Mouse (Mus musculus) neural tube, embryonic 12.5 days (tissue): ENCODE data around the gene Hbq1b. TPM values are rescaled to one million over a fixed set of nuclear protein-coding genes. Genes with fewer than 3 reads are reported as not detected.
"Not testable (repeated sequence)": the region's sequence is repeated elsewhere in the genome, so short reads cannot be mapped to it uniquely, and the experiment has no call there.

ENCODE experiments used
- ATAC-seq: fragments of 200-750 bp; cut with Nextera tagmentation; 2 replicates; pipeline ENCODE4 v1.8.0; 2017; ENCODE audit warnings: low read depth, mild to moderate bottlenecking, moderate TSS enrichment, moderate library complexity; ENCODE audit not compliant: low FRiP score
- H3K27ac ChIP-seq: fragments of 300-500 bp; sonication (generic); 2 replicates; pipeline ENCODE4 v1.5.1; 2016
- H3K27me3 ChIP-seq: fragments of 300-500 bp; sonication (generic); replicated peaks from 2 replicates; pipeline ENCODE4 v1.6.1; 2016; ENCODE audit warnings: mild to moderate bottlenecking
- H3K36me3 ChIP-seq: fragments of 300-500 bp; sonication (generic); 2 replicates; pipeline ENCODE4 v1.6.1; 2016; ENCODE audit warnings: mild to moderate bottlenecking
- H3K4me1 ChIP-seq: fragments of 300-500 bp; sonication (generic); 2 replicates; pipeline ENCODE4 v1.6.1; 2016
- H3K4me2 ChIP-seq: fragments of 300-500 bp; sonication (generic); replicated peaks from 2 replicates; pipeline ENCODE4 v1.6.1; 2016; ENCODE audit warnings: mild to moderate bottlenecking
- H3K4me3 ChIP-seq: fragments of 300-500 bp; sonication (generic); 2 replicates; pipeline ENCODE4 v1.5.1; 2016
- H3K9ac ChIP-seq: fragments of 300-500 bp; sonication (generic); 2 replicates; pipeline ENCODE4 v1.6.1; 2016; ENCODE audit warnings: mild to moderate bottlenecking
- H3K9me3 ChIP-seq: fragments of 300-500 bp; sonication (generic); 2 replicates; pipeline ENCODE4 v1.6.1; 2016; ENCODE audit warnings: mild to moderate bottlenecking
- WGBS: fragments of 180-500 bp; shearing (Covaris S2); methylation state at CpG from one replicate; pipeline ENCODE4 v1.1.7; 2016; 5-methylcytosine and 5-hydroxymethylcytosine counted together
- polyA plus RNA-seq: library from polyadenylated mRNA; unstranded; fragments of >200 nt; fragmentation: Nextera tagmentation; extraction: Ambion mirVana; gene quantifications from 2 replicates; pipeline ENCODE4 v1.2.1, GENCODE M21; 2016

Hbq1b gene
- polyA plus RNA-seq, 1 experiment from 2014 or later = 3.2 TPM

DNA sequence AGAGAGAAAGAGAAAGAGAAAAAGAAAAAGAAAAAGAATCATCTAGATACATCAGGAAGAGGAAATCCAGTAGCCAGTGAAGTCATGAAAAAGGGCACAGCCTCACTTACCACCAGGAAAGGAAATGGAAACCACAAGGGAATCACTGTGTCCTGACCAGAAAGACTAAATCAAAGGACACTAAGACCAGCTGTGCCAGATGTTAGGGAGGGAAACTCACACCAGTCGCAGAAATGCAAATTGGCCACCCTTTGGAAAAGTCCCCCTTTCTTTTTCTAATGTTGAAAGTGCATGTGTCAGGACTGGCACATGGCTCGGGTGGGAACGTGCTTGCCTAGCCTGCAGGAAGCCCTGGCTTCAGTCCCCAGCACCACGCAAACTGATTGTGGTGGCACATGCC is 15.6 kb upstream of the Hbq1b start:
- ATAC-seq = no peak
- H3K27ac ChIP-seq = no peak overlapping the region
- H3K4me1 ChIP-seq = peaks cover 5% of the 10 kb centered on the region
- no peaks in the 10 kb centered on the region for H3K36me3 ChIP-seq
- no peak overlapping the region for H3K9ac ChIP-seq
- no peak overlapping the region for H3K4me3 ChIP-seq
- H3K9me3 ChIP-seq = no peaks in the 10 kb centered on the region
- WGBS = 49% methylated on average over 4 of the region's 4 CpGs
- H3K4me2 ChIP-seq = no peak overlapping the region
- H3K27me3 ChIP-seq = no peaks in the 10 kb centered on the region

DNA sequence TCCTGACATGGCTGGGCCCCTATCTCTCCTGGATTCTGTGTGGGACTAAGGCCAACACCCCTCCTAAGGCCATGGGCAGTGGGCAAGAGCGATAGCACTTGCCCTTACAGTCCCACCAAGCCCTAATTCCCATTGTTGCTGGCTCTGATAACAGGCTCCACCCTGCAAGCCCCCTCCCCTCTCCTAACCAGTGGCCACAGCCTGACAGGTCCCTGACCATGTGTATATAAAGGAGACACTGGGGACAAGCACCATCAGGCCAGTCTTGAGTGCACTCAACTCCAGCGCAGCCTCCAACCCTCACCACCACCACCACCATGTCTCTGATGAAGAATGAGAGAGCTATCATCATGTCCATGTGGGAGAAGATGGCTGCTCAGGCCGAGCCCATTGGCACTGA is 10.4 kb upstream of the Hbq1b start, which contains the start of gene Hba-x:
Hba-x (plus strand) TSS at position 54 of the 400 bp plus-strand sequence.
- no peak for ATAC-seq
- WGBS = 80% methylated on average over 3 of the region's 3 CpGs
- no peak within 1 kb of the TSS for H3K27ac ChIP-seq

DNA sequence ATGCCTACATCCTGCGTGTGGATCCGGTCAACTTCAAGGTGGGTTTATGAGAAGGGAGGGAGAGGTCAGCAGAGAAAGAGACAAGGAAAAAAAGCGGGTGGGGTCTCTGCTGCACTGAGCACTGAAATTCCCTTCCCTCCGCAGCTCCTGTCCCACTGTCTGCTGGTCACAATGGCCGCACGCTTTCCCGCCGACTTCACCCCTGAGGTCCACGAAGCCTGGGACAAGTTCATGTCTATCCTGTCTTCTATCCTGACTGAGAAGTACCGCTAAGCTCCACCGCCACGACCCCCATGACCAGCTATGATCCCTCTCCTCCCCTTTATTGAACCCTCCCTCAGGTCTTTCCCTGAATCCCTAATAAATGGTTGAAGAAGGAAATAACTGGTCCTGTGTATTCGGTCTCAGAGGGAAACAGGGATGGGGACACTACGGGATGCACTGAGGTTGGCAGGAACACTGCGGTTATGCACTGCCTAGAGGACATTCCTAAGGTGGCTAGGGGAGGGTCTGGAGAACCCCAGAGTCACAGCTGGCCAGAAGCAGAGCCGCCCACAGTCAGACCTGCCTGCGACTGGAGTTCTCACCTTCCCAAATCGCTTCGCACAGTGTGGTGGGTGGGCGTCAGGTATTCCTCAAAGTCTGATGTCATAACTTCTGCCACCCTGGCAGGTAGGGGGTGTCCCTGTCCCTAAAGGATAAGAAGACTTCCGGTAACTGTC is 8.9 kb upstream of the Hbq1b start:
- Histone ChIP-seq H3K27me3 (peaks cover 7% of the 10 kb centered on the region; the same call in 1 of the 2 replicates), H3K27ac (no peak overlapping the region), H3K9me3 (no peaks in the 10 kb centered on the region), H3K9ac (no peak overlapping the region), H3K36me3 (no peaks in the 10 kb centered on the region), H3K4me1 (no peaks in the 10 kb centered on the region), H3K4me2 (no peak overlapping the region), H3K4me3 (no peak overlapping the region)
- 0 out of 2 replicates have a peak, but pooled peaks have one; percentile 53 for ATAC-seq
- WGBS = 75% methylated on average over 21 of the region's 21 CpGs

More for the DNA sequence above, 10.4 kb upstream of the Hbq1b start, which contains the start of gene Hba-x:
- Histone ChIP-seq H3K4me3 (no peak within 1 kb of the TSS), H3K36me3 (no peaks in the 10 kb centered on the region), H3K9me3 (no peaks in the 10 kb centered on the region), H3K9ac (no peak within 1 kb of the TSS), H3K27me3 (peaks cover 7% of the 10 kb centered on the region; the same call in 1 of the 2 replicates), H3K4me2 (no peak within 1 kb of the TSS), H3K4me1 (no peaks in the 10 kb centered on the region)

DNA sequence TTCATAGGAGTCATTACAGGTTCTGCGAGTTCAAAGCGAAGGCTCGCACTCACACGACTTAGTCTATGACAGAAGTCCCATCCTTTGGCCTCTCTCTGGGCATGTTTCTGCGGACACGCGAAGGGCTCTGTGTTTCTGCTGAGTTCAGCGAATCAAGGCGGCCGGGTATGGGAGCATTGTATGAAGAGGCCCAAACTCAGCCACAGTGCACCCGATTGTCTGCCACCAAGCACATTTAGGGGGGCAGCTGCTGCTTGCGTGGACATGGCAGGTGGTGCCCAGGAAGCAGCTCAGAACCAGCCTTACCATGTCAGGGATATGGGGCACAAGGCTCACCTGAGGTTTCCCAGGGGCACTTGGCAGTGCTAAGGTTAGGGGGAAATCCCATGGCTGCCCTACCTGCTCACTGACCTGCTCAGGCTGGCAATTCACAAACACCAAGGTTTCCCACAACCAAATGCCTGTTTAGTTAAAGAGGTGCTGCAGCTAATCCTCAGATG is 8.3 kb upstream of the Hbq1b start:
- Histone ChIP-seq H3K27ac (no peak overlapping the region), H3K36me3 (no peaks in the 10 kb centered on the region), H3K4me1 (no peaks in the 10 kb centered on the region), H3K9me3 (no peaks in the 10 kb centered on the region), H3K9ac (no peak overlapping the region), H3K4me3 (no peak overlapping the region), H3K27me3 (peaks cover 7% of the 10 kb centered on the region; the same call in 1 of the 2 replicates), H3K4me2 (no peak overlapping the region)
- no peak for ATAC-seq
- 82% methylated on average over 12 of the region's 12 CpGs for WGBS

DNA sequence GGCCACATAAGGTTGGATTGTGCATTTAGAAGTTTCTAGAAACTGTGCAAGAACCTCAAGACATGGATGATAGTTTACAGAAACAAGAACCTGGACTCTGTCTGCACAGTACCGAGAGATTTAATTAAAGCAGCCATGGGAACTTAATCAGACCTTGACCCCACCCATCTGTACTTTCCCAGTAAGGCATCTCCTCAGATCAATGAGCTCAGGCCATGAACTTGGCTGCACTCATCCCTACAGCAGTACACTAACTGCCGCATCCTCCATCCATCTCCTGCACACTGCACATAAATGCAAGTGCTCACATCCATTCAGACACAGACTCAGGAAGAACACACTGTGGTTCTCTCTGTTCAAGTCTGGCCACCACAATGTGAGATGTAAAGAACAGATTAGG is 6.1 kb upstream of the Hbq1b start:
- no peak overlapping the region for H3K4me2 ChIP-seq
- H3K27me3 ChIP-seq = peaks cover 7% of the 10 kb centered on the region; the same call in 1 of the 2 replicates
- H3K36me3 ChIP-seq = no peaks in the 10 kb centered on the region
- no peak overlapping the region for H3K9ac ChIP-seq
- no peak for ATAC-seq
- no peaks in the 10 kb centered on the region for H3K4me1 ChIP-seq
- no peak overlapping the region for H3K4me3 ChIP-seq
- no peaks in the 10 kb centered on the region for H3K9me3 ChIP-seq
- H3K27ac ChIP-seq = no peak overlapping the region
- WGBS = 88% methylated on average over 2 of the region's 2 CpGs

DNA sequence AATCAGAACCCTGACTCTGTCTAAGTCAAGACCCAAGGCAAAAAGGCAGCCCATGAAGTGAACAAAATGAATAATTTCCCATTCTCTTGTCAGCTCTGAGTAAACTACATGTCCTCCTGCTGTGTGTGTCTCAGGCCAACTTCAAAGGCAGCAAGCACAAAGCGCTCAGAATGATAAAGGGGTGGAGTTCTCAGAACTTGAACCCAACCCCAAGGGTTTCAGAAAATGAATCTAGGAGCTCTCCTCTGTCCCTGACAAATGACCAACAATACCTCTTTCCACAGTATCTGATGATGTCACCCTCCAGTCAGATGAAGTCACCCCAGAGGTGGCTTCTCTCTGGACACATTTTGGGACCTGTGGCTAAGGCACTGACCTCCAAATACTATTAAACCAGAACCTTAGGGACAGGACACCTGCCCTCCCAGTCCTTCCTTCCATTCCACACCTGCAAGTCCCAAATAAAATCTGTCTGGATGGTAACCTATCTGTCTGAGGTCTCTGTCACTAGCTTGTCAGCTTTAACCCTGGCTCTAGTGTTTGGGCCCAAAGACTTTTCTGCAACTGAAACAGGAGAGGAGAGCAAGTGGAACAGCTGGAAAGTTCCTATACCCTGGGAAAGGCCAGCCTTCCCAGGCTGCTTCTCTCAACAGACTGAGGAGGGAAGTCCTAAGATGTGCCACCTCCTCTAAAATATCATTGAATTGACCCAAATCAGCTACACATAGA is 5.2 kb upstream of the Hbq1b start:
- H3K4me3 ChIP-seq = no peak overlapping the region
- no peak overlapping the region for H3K9ac ChIP-seq
- H3K36me3 ChIP-seq = no peaks in the 10 kb centered on the region
- no peak overlapping the region for H3K4me2 ChIP-seq
- no peaks in the 10 kb centered on the region for H3K4me1 ChIP-seq
- no peak overlapping the region for H3K27ac ChIP-seq
- H3K27me3 ChIP-seq = peaks cover 7% of the 10 kb centered on the region; the same call in 1 of the 2 replicates
- H3K9me3 ChIP-seq = no peaks in the 10 kb centered on the region
- ATAC-seq = no peak
- WGBS = 44% methylated on average over 1 of the region's 1 CpGs

DNA sequence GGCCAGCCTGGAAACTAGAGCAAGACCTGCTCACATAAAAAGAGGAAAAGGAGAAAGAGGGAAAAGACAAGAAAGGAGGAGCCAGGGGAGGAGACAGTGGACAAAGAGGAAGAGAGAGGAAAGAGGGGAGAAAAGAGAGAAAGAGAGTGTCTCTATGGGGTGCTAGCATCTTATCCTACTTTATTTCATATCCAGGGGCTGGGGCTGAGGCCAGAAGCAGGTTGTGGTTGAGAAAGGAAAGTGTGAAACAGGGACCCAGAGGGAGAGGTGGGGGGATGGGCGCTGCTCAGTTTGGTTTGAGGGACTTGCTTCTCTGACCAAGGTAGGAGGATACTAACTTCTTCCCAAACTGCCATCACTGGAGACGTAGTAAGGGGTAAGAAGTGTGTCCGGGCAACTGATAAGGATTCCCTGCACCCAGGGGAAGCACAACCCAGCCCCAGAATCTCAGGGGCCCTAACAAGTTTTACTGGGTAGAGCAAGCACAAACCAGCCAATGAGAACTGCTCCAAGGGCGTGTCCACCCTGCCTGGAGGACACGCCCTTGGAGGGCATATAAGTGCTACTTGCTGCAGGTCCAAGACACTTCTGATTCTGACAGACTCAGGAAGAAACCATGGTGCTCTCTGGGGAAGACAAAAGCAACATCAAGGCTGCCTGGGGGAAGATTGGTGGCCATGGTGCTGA is 3.5 kb upstream of the Hbq1b start, which contains the start of gene Hba-a1:
Hba-a1 (plus strand) TSS at position 421 of the 687 bp plus-strand sequence.
- H3K36me3 ChIP-seq, H3K27ac ChIP-seq, H3K27me3 ChIP-seq, H3K9me3 ChIP-seq, H3K4me2 ChIP-seq, H3K4me3 ChIP-seq, H3K9ac ChIP-seq, H3K4me1 ChIP-seq, ATAC-seq: not testable (repeated sequence)
- WGBS = 71% methylated on average over 1 of the region's 5 CpGs

DNA sequence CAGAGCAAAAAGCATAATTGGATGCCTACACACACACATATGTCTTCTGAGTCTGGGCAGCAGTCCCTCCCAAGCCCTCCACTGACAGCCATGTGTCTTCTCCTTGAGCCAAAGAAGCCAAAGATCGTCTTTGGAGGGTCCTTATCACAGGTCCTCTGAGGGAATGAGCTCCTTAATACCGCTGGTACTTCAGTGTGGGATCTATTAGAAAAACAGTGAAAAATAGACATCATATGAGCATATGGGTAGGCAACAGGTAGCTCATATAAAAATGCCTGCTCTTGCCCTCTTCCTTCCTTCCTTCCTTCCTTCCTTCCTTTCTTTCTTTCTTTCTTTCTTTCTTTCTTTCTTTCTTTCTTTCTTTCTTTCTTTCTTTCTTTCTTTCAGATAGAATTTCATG is 2.2 kb upstream of the Hbq1b start:
- not testable (repeated sequence) for H3K9ac ChIP-seq, H3K4me1 ChIP-seq, ATAC-seq, H3K4me3 ChIP-seq, H3K4me2 ChIP-seq, H3K27ac ChIP-seq, H3K27me3 ChIP-seq, H3K36me3 ChIP-seq, H3K9me3 ChIP-seq
- WGBS = 61% methylated on average over 2 of the region's 2 CpGs

DNA sequence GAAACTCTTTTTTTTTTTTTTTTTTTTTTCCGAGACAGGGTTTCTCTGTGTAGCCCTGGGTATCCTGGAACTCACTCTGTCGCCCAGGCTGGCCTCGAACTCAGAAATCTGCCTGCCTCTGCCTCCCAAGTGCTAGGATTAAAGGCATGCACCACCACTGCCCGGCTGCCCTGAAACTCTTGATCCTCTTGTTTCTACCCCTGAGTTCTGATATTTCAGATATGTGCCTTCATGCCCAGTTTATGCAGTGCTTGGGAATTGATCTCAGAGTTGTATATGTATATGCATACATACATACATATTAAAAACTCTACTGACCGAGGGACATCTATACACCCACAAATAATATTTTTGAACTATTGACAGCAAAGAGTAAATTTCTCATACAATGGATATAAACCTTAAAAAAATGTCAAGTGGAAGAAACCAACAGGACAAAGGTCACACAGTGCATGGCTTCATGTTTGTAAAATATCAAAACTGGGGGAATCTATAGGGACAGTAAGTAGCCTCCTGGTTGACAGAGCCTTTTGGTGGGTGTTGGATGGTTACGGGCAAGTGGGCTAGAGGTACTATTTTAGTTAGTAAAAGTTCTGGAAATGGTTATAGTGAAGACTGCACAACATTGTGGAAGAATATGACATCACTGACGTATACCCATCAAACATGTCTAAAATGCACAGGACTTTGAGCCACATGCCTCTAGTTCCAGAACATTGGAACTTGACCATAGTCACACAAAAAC is 1.6 kb upstream of the Hbq1b start:
- 83% methylated on average over 7 of the region's 7 CpGs for WGBS
- ATAC-seq = no peak
- no peak overlapping the region for H3K4me3 ChIP-seq

DNA sequence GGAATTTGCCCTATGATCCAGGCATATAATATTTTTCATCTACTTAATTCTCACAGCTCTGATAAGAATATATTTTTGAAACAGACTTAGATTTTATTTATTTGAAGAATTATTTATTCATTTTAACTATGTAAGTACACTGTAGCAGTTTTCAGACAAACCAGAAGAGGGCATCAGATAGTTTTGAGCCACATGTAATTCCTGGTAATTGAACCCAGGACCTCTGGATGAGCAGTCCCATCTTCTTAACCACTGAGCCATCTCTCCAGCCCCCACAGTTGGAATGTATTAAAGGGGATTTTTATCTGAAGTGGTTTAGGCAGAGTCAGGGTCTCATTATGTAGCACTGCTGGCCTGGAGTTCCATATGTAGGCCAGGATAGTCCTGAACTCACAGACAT is 878 bp upstream of the Hbq1b start:
- H3K27ac ChIP-seq, H3K36me3 ChIP-seq, H3K4me1 ChIP-seq, H3K4me2 ChIP-seq, ATAC-seq, H3K4me3 ChIP-seq, H3K27me3 ChIP-seq, H3K9me3 ChIP-seq, H3K9ac ChIP-seq: not testable (repeated sequence)

More for the DNA sequence above, 1.6 kb upstream of the Hbq1b start:
- Histone ChIP-seq H3K27ac (no peak overlapping the region), H3K9me3 (no peaks in the 10 kb centered on the region), H3K4me2 (no peak overlapping the region), H3K9ac (no peak overlapping the region), H3K36me3 (no peaks in the 10 kb centered on the region), H3K27me3 (no peaks in the 10 kb centered on the region; the same call in 1 of the 2 replicates), H3K4me1 (no peaks in the 10 kb centered on the region)

DNA sequence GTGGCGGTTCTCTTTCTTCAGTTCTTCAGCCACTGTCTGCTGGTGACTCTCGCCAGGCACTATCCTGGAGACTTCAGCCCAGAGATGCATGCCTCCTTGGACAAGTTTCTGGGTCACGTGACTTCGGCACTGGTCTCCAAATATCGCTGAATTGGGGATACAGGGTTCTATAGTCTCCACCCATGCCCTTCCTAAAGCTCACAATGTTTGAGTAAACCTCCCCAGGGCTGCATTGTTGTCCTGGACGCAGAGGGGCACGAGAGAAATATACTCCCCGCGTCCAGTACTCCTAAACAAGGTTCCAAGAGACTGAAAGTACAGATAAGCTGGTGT is 694 bp downstream of the Hbq1b start:
- H3K4me1 ChIP-seq = no peaks in the 10 kb centered on the region
- no peaks in the 10 kb centered on the region for H3K36me3 ChIP-seq
- no peaks in the 10 kb centered on the region for H3K9me3 ChIP-seq
- ATAC-seq = no peak
- no peaks in the 10 kb centered on the region; the same call in 1 of the 2 replicates for H3K27me3 ChIP-seq
- H3K4me3 ChIP-seq = no peak overlapping the region
- 65% methylated on average over 9 of the region's 9 CpGs for WGBS
- no peak overlapping the region for H3K9ac ChIP-seq
- no peak overlapping the region; the same call in 1 of the 2 replicates for H3K4me2 ChIP-seq
- H3K27ac ChIP-seq = no peak overlapping the region
